Mouse (Mus musculus): ENCODE measurements at regions not wholly inside any gene's neighbourhood (a gene's known extent, or its start where the extent isn't known, plus 50 kb on each side); places are given as distances from the start of the nearest gene placed in this dataset.

DNA sequence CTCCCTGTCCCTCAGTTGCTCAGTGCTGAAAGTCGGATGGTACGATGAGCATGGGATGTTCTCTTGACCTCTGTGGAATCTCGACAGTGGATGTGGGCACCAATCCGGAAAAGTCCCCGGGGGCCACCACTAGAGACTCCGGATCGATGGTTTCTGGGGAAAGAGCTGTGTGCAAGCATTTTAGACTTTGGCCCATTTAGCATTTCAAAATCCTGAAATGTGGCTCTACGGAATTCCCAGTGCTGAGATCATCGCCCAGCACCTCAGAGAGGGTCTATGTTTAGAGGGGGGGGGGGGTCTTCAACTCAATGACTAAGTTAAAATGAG lies 68.6 kb downstream of the Tomm20 start:
- Histone ChIP-seq H3K9ac (ENCODE audit: control insufficient read depth, low read depth, low read length, poor library complexity, severe bottlenecking) (no peak overlapping the region), H3K9me3 (replicated peaks; ENCODE audit: insufficient read depth, low read length) (no peaks in the 10 kb centered on the region), H3K4me1 (ENCODE audit: control insufficient read depth in 1 of 2, insufficient read depth in 2 of 2, low read length in 2 of 2) (peaks cover 0 to 8% of the 10 kb centered on the region in 2 experiments; a peak in 3 of 4 replicates), H3K27me3 (ENCODE audit: control insufficient read depth in 1 of 2, insufficient read depth in 2 of 2, low read length in 2 of 2) (no peaks in the 10 kb centered on the region), H3K4me3 (ENCODE audit: control insufficient read depth in 1 of 2, insufficient read depth in 1 of 2, low read depth in 2 of 2, low read length in 2 of 2) (no peak overlapping the region), H3K79me2 (ENCODE audit: control insufficient read depth, insufficient read depth, low read length, poor library complexity) (no peaks in the 10 kb centered on the region), H3K27ac (ENCODE audit: control insufficient read depth, low read depth, low read length) (no peak overlapping the region), H3K36me3 (ENCODE audit: control insufficient read depth in 1 of 2, insufficient read depth in 2 of 2, low read length in 2 of 2) (peaks cover 0 to 5% of the 10 kb centered on the region in 2 experiments; a peak in 2 of 4 replicates)
- no peak for TF ChIP-seq UBTF (IDR thresholded peaks at IDR 0.05; ENCODE audit: borderline replicate concordance, insufficient read depth, low read depth, low read length)
- TF ChIP-seq JUND (IDR thresholded peaks at IDR 0.05; ENCODE audit: low read depth, low read length): no peak
- TF ChIP-seq USF2 (IDR thresholded peaks at IDR 0.05; ENCODE audit: borderline replicate concordance in 1 of 2, insufficient read depth in 1 of 2, low read depth in 1 of 2, low read length in 2 of 2): no peak
- TF ChIP-seq TBP (IDR thresholded peaks at IDR 0.05; ENCODE audit: low read depth, low read length): no peak
- no peak for TF ChIP-seq ZNF384 (IDR thresholded peaks at IDR 0.05; ENCODE audit: low read depth, low read length)
- no peak for DNase-seq (ENCODE audit: low read depth, low spot score)

DNA sequence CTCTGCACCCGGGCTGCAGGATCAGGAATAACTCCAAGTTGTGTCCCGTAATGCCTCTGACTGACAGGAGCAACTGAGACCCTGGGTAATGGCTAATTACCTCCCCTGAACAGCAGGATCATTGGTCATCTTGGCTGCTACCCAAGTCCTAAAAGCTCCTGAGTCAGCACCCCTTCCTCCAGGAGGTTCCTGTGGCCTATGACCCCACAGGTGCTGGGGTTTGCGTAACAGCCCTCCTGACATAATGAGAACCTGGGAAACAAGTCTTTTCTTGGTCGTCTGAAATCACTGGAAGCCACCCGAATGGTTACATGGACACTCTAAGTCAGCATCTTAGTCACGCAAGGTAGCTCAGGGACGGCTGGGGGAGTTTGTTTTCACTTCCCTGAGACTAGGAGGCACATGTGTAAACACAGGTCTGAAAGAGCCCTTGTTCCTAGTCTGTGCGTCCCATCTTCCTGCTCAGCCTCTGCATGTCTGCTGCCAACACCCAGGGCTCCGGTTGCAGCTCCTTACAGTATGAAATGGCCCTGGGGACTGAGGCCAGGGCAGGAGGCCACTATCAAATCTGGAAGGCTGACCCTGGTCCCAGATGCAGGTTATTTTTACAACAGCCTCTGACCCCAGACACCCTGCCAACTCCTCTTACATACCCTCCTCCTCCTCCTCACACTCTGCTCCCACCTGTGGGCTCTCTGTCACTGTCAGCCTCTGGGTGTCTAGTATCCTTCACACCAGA lies 69.2 kb downstream of the Tomm20 start:
- no peaks in the 10 kb centered on the region for H3K79me2 ChIP-seq (ENCODE audit: control insufficient read depth, insufficient read depth, low read length, poor library complexity)
- no peak for TF ChIP-seq CHD1 (IDR thresholded peaks at IDR 0.05; ENCODE audit: low read depth, low read length)
- TF ChIP-seq MYC (IDR thresholded peaks at IDR 0.05; ENCODE audit: low read depth, low read length): no peak
- no peak for TF ChIP-seq ELF1 (IDR thresholded peaks at IDR 0.05; ENCODE audit: low read depth, low read length)
- no peak for TF ChIP-seq BHLHE40 (IDR thresholded peaks at IDR 0.05; ENCODE audit: borderline replicate concordance, low read depth, low read length)
- TF ChIP-seq CHD2 (IDR thresholded peaks at IDR 0.05; ENCODE audit: low read length): no peak
- no peak for TF ChIP-seq GATA1 (IDR thresholded peaks at IDR 0.05; ENCODE audit: low read depth, low read length)
- no peak for TF ChIP-seq MXI1 (IDR thresholded peaks at IDR 0.05; ENCODE audit: low read depth, low read length)
- TF ChIP-seq ETS1 (IDR thresholded peaks at IDR 0.05; ENCODE audit: low read depth, low read length): no peak
- no peak for TF ChIP-seq ZNF384 (IDR thresholded peaks at IDR 0.05; ENCODE audit: low read depth, low read length)
- no peak for TF ChIP-seq ZKSCAN1 (IDR thresholded peaks at IDR 0.05; ENCODE audit: low read depth, low read length)
- TF ChIP-seq NELFE (IDR thresholded peaks at IDR 0.05; ENCODE audit: low read depth, low read length): no peak
- TF ChIP-seq USF1 (IDR thresholded peaks at IDR 0.05; ENCODE audit: low read depth, low read length): no peak
- H3K9ac ChIP-seq (ENCODE audit: control insufficient read depth, low read depth, low read length, poor library complexity, severe bottlenecking): no peak overlapping the region
- H3K4me1 ChIP-seq (ENCODE audit: control insufficient read depth in 1 of 2, insufficient read depth in 2 of 2, low read length in 2 of 2): peaks cover 0 to 8% of the 10 kb centered on the region in 2 experiments; a peak in 3 of 4 replicates
- no peak overlapping the region for H3K4me3 ChIP-seq (ENCODE audit: control insufficient read depth in 1 of 2, insufficient read depth in 1 of 2, low read depth in 2 of 2, low read length in 2 of 2)
- peaks cover 0 to 5% of the 10 kb centered on the region in 2 experiments; a peak in 2 of 4 replicates for H3K36me3 ChIP-seq (ENCODE audit: control insufficient read depth in 1 of 2, insufficient read depth in 2 of 2, low read length in 2 of 2)
- no peak overlapping the region for H3K27ac ChIP-seq (ENCODE audit: control insufficient read depth, low read depth, low read length)
- no peak for DNase-seq (ENCODE audit: low read depth, low spot score)
- H3K27me3 ChIP-seq (ENCODE audit: control insufficient read depth in 1 of 2, insufficient read depth in 2 of 2, low read length in 2 of 2): no peaks in the 10 kb centered on the region
- H3K9me3 ChIP-seq (replicated peaks; ENCODE audit: insufficient read depth, low read length): no peaks in the 10 kb centered on the region
